ENCODE assay signal across 20 mouse cellular contexts in genomic region chr15:8433239-8433947, GRCm38 (mm10). TPM values are rescaled to one million over a fixed set of nuclear protein-coding genes. Genes with fewer than 3 reads are reported as not detected.
A peak's percentile ranks its signal among the peaks of the same experiment; 100 is the strongest.
DNase-seq lines count a peak whose midpoint lies in the region; ATAC-seq and TF ChIP-seq lines count a peak whose summit lies in the region.
"Had no signal": no experiment of that assay in that cellular context is flagged by ENCODE, and none has a peak within 500 bp of the region (broad histone marks: within the 10 kb centered on the region; RNA-seq: fewer than 3 reads in every experiment).

No protein-coding gene starts in this region.

- peak; percentile 26 for TF ChIP-seq CTCF in Patski (IDR thresholded peaks at IDR 0.05)
- 0 out of 2 replicates have a peak, but pooled peaks have one; percentile 11 for TF ChIP-seq CTCF in liver, postnatal 0 days (IDR thresholded peaks at IDR 0.05; ENCODE audit: low read depth)

- H3K4me2 ChIP-seq in liver, postnatal 0 days (ENCODE audit: low read depth, low read length): no peak overlapping the region
- H3K4me2 ChIP-seq: hindbrain, embryonic 14.5 days; limb, embryonic 13.5 days; lung, embryonic 14.5 days; neural tube, embryonic 13.5 days had no signal

- no peaks in the 10 kb centered on the region for H3K36me3 ChIP-seq in liver, postnatal 0 days (replicated peaks; ENCODE audit: insufficient read depth, low read length)
- H3K36me3 ChIP-seq: heart, embryonic 10.5 days; limb, embryonic 13.5 days; neural tube, embryonic 13.5 days had no signal

- no peak for TF ChIP-seq EP300 in liver, postnatal 0 days (IDR thresholded peaks at IDR 0.05; ENCODE audit: low read depth)

- DNase-seq in cerebellum, adult 9-10 months: no peak
- DNase-seq in 3T3-L1 (ENCODE audit: low read depth, low spot score) (peak; percentile 45), Patski (ENCODE audit: low read depth, low spot score) (no peak)
- no peak for DNase-seq in liver, postnatal 0 days
- no peak for DNase-seq in right cerebral cortex, postnatal 36 days (ENCODE audit: low spot score in 2 of 2)
- DNase-seq in ovary, postnatal 10 days (ENCODE audit: low spot score): no peak
- DNase-seq in spleen, postnatal 4 days (ENCODE audit: low spot score in 2 of 2): no peak
- DNase-seq: adrenal gland, adult 2 months; cerebellum, adult 2 months; gastrocnemius, postnatal 14 days; heart, postnatal 10 days; kidney, adult 11 months; kidney, postnatal 10 days; lung, embryonic 14.5 days; right cerebral cortex, postnatal 25 days had no signal

- H3K4me3 ChIP-seq in liver, postnatal 0 days (ENCODE audit: low read depth, low read length): no peak overlapping the region
- H3K4me3 ChIP-seq: heart, embryonic 10.5 days; limb, embryonic 13.5 days; neural tube, embryonic 13.5 days had no signal

- POLR2A ChIA-PET in Patski (lab: Charles Lee): no interaction called here

- H3K27ac ChIP-seq in liver, postnatal 0 days (ENCODE audit: low read depth): no peak overlapping the region
- H3K27ac ChIP-seq: heart, embryonic 10.5 days; hindbrain, embryonic 14.5 days; limb, embryonic 13.5 days; neural tube, embryonic 13.5 days had no signal

- no peaks in the 10 kb centered on the region for H3K9me3 ChIP-seq in liver, postnatal 0 days (ENCODE audit: low read length)
- H3K9me3 ChIP-seq: heart, embryonic 10.5 days; limb, embryonic 13.5 days; neural tube, embryonic 13.5 days had no signal

- no peaks in the 10 kb centered on the region for H3K27me3 ChIP-seq in Patski
- H3K27me3 ChIP-seq in liver, postnatal 0 days (ENCODE audit: insufficient read depth, low read length): no peaks in the 10 kb centered on the region
- H3K27me3 ChIP-seq: limb, embryonic 13.5 days; neural tube, embryonic 13.5 days had no signal

- CTCF ChIA-PET in Patski (lab: Charles Lee): interaction anchor here (2.1 kb wide), 1 partner anchor 10 kb away, joined by 5 read pairs; no protein-coding TSS in a partner anchor

- peaks cover 9% of the 10 kb centered on the region for H3K4me1 ChIP-seq in liver, postnatal 0 days (ENCODE audit: insufficient read depth)
- H3K4me1 ChIP-seq: heart, embryonic 10.5 days; limb, embryonic 13.5 days had no signal

- in situ Hi-C loops in Patski (cut with MboI; ENCODE audit: low pct_unique_long_range_greater_than_20kb): no loop called here

- ATAC-seq in cerebellum, adult (ENCODE audit: insufficient number of reproducible peaks, low FRiP score, low TSS enrichment): 0 out of 2 replicates have a peak, but pooled peaks have one; percentile 20
- no peak for ATAC-seq in Patski
- no peak for ATAC-seq in liver, postnatal 0 days

- WGBS in liver, postnatal 0 days (ENCODE audit: insufficient replicate concordance): 55% methylated on average over 2 of the region's 2 CpGs

- no peak overlapping the region for H3K9ac ChIP-seq in liver, postnatal 0 days (replicated peaks)
- H3K9ac ChIP-seq: hindbrain, embryonic 14.5 days; limb, embryonic 13.5 days; lung, embryonic 14.5 days; neural tube, embryonic 13.5 days had no signal

RNA-seq across cellular contexts. Expression of gene Nipbl, which starts 10.9 kb away (rescaled TPM):
- polyA plus RNA-seq in Patski (2021): 37.4 TPM
- polyA plus RNA-seq in liver, postnatal 0 days (2015; fragmentation: Nextera tagmentation; extraction: Ambion mirVana): 5.7 and 5.8 TPM in 2 replicates
